Mouse (Mus musculus) CH12.LX (cell line): ENCODE results near the gene Cntrob. TPM values are rescaled to one million over a fixed set of nuclear protein-coding genes. Genes with fewer than 3 reads are reported as not detected.

Experiments used
- DNase-seq: peaks from one replicate; pipeline ENCODE4 v3.0.0-alpha.2; 2013; ENCODE audit errors: extremely low read depth
- H3K27ac ChIP-seq: 2 replicates; pipeline ENCODE4 v1.5.1; 2012; ENCODE audit warnings: low read depth, mild to moderate bottlenecking, control low read depth, moderate library complexity; ENCODE audit not compliant: insufficient read depth
- H3K27me3 ChIP-seq: replicated peaks from 2 replicates; pipeline ENCODE3; 2012; ENCODE audit warnings: inconsistent platforms
- H3K36me3 ChIP-seq, 2 experiments: replicated peaks in 1 of 2; 2 replicates each; pipeline versions ENCODE3 to v1.6.1; 2012; ENCODE audit warnings: inconsistent platforms in 1 of 2, low read length in 1 of 2, mild to moderate bottlenecking in 1 of 2, mixed read lengths in 1 of 2, moderate library complexity in 1 of 2; ENCODE audit not compliant: control insufficient read depth in 1 of 2, insufficient read depth in 1 of 2
- H3K4me1 ChIP-seq, 2 experiments: 2 replicates each; pipeline ENCODE4 v1.6.1; 2012; ENCODE audit warnings: inconsistent platforms in 1 of 2, moderate library complexity in 1 of 2; ENCODE audit not compliant: insufficient read depth in 2 of 2, control insufficient read depth in 1 of 2
- H3K4me2 ChIP-seq: 2 replicates; pipeline ENCODE4 v1.6.1; 2012; ENCODE audit warnings: low read depth, mild to moderate bottlenecking, control low read depth; ENCODE audit not compliant: poor library complexity, insufficient read depth, severe bottlenecking
- H3K4me3 ChIP-seq, 3 experiments: fragments of 150-350 bp in 1 of 3; sonication (generic) in 1 of 3; replicated peaks in 1 of 3; 2 replicates each; pipeline versions ENCODE3 to v1.5.1; 2011 to 2012; ENCODE audit warnings: low read depth in 2 of 3, low read length in 2 of 3, mild to moderate bottlenecking in 2 of 3, moderate library complexity in 2 of 3, control low read depth in 1 of 3, improper control_type of control experiment in 1 of 3, inconsistent platforms in 1 of 3, mixed read lengths in 1 of 3; ENCODE audit not compliant: poor library complexity in 1 of 3
- H3K79me2 ChIP-seq: replicated peaks from 2 replicates; pipeline ENCODE4 v1.6.1; 2012; ENCODE audit warnings: mild to moderate bottlenecking, moderate library complexity; ENCODE audit not compliant: control insufficient read depth, poor library complexity, insufficient read depth, severe bottlenecking; ENCODE audit errors: extremely low read depth
- H3K9ac ChIP-seq: 2 replicates; pipeline ENCODE4 v1.6.1; 2012; ENCODE audit warnings: low read depth, mild to moderate bottlenecking, control low read depth, moderate library complexity; ENCODE audit not compliant: insufficient read depth
- H3K9me3 ChIP-seq: replicated peaks from 2 replicates; pipeline ENCODE3; 2012; ENCODE audit warnings: low read length, inconsistent platforms, mixed read lengths
- CHD1 ChIP-seq: IDR thresholded peaks from 2 replicates; pipeline ENCODE4 v1.6.1; 2012; ENCODE audit warnings: low read depth, low read length, improper control_type of control experiment, inconsistent platforms
- CHD2 ChIP-seq: IDR thresholded peaks from 2 replicates; pipeline ENCODE4 v1.6.1; 2011; ENCODE audit warnings: low read length, improper control_type of control experiment
- E2F4 ChIP-seq: IDR thresholded peaks from 2 replicates; pipeline ENCODE4 v1.6.1; 2011; ENCODE audit warnings: low read depth, low read length, improper control_type of control experiment; ENCODE audit not compliant: insufficient replicate concordance
- ELF1 ChIP-seq: IDR thresholded peaks from 2 replicates; pipeline ENCODE4 v1.6.1; 2014; ENCODE audit warnings: low read depth, mild to moderate bottlenecking, inconsistent platforms, low read length, improper control_type of control experiment
- ETS1 ChIP-seq: conservative IDR thresholded peaks from 2 replicates; pipeline ENCODE4 v1.6.1; 2012; ENCODE audit warnings: low read depth, mild to moderate bottlenecking, inconsistent platforms, low read length, improper control_type of control experiment, moderate library complexity
- GABPA ChIP-seq: IDR thresholded peaks from 2 replicates; pipeline ENCODE4 v1.6.1; 2012; ENCODE audit warnings: low read depth, low read length, improper control_type of control experiment, inconsistent platforms; ENCODE audit not compliant: insufficient replicate concordance
- HCFC1 ChIP-seq: IDR thresholded peaks from 2 replicates; pipeline ENCODE4 v1.6.1; 2012; ENCODE audit warnings: low read depth, mild to moderate bottlenecking, inconsistent platforms, low read length, improper control_type of control experiment
- JUN ChIP-seq: IDR thresholded peaks from 2 replicates; pipeline ENCODE4 v1.6.1; 2011; ENCODE audit warnings: low read depth, mild to moderate bottlenecking, low read length, improper control_type of control experiment, moderate library complexity; ENCODE audit not compliant: insufficient read depth
- KAT2A ChIP-seq: IDR thresholded peaks from 2 replicates; pipeline ENCODE4 v1.6.1; 2012; ENCODE audit warnings: low read length, improper control_type of control experiment, inconsistent platforms; ENCODE audit not compliant: insufficient replicate concordance
- MAFK ChIP-seq: IDR thresholded peaks from 2 replicates; pipeline ENCODE4 v1.6.1; 2011; ENCODE audit warnings: low read length, improper control_type of control experiment; ENCODE audit not compliant: insufficient replicate concordance
- MAX ChIP-seq: IDR thresholded peaks from 2 replicates; pipeline ENCODE4 v1.6.1; 2011; ENCODE audit warnings: low read length, improper control_type of control experiment
- MAZ ChIP-seq: IDR thresholded peaks from 2 replicates; pipeline ENCODE4 v1.6.1; 2012; ENCODE audit warnings: low read depth, mild to moderate bottlenecking, inconsistent platforms, low read length, improper control_type of control experiment, moderate library complexity
- MEF2A ChIP-seq: IDR thresholded peaks from 2 replicates; pipeline ENCODE4 v1.6.1; 2014; ENCODE audit warnings: low read depth, mild to moderate bottlenecking, inconsistent platforms, low read length, improper control_type of control experiment, borderline replicate concordance
- MXI1 ChIP-seq: IDR thresholded peaks from 2 replicates; pipeline ENCODE4 v1.6.1; 2011; ENCODE audit warnings: mild to moderate bottlenecking, low read depth, low read length, improper control_type of control experiment
- MYC ChIP-seq: IDR thresholded peaks from 2 replicates; pipeline ENCODE4 v1.6.1; 2011; ENCODE audit warnings: low read depth, mild to moderate bottlenecking, improper control_type of control experiment, low read length
- NELFE ChIP-seq: IDR thresholded peaks from 2 replicates; pipeline ENCODE4 v1.6.1; 2011; ENCODE audit warnings: low read depth, low read length, improper control_type of control experiment
- PAX5 ChIP-seq: IDR thresholded peaks from 2 replicates; pipeline ENCODE4 v1.6.1; 2012; ENCODE audit warnings: low read length, inconsistent platforms, mixed read lengths
- POLR2A ChIP-seq: IDR thresholded peaks from 2 replicates; pipeline ENCODE4 v1.6.1; 2011; ENCODE audit warnings: low read depth, mild to moderate bottlenecking, improper control_type of control experiment, low read length
- POLR2AphosphoS2 ChIP-seq: IDR thresholded peaks from 2 replicates; pipeline ENCODE4 v1.6.1; 2011; ENCODE audit warnings: low read depth, low read length, improper control_type of control experiment
- RAD21 ChIP-seq: IDR thresholded peaks from 2 replicates; pipeline ENCODE4 v1.6.1; 2011; ENCODE audit warnings: low read depth, mild to moderate bottlenecking, low read length, improper control_type of control experiment, moderate library complexity
- RCOR1 ChIP-seq: conservative IDR thresholded peaks from 2 replicates; pipeline ENCODE4 v1.6.1; 2012; ENCODE audit warnings: low read depth, mild to moderate bottlenecking, inconsistent platforms, low read length, improper control_type of control experiment
- SIN3A ChIP-seq: IDR thresholded peaks from 2 replicates; pipeline ENCODE4 v1.6.1; 2012; ENCODE audit warnings: low read length, improper control_type of control experiment, inconsistent platforms
- SMC3 ChIP-seq: IDR thresholded peaks from 2 replicates; pipeline ENCODE4 v1.6.1; 2011; ENCODE audit warnings: low read depth, low read length, improper control_type of control experiment
- TCF12 ChIP-seq: IDR thresholded peaks from 2 replicates; pipeline ENCODE4 v1.6.1; 2014; ENCODE audit warnings: low read depth, mild to moderate bottlenecking, inconsistent platforms, low read length, improper control_type of control experiment
- USF1 ChIP-seq: IDR thresholded peaks from 2 replicates; pipeline ENCODE4 v1.6.1; 2014; ENCODE audit warnings: low read depth, mild to moderate bottlenecking, inconsistent platforms, low read length, improper control_type of control experiment
- USF2 ChIP-seq: conservative IDR thresholded peaks from 2 replicates; pipeline ENCODE4 v1.6.1; 2011; ENCODE audit warnings: low read depth, low read length, improper control_type of control experiment
- ZC3H11A ChIP-seq: IDR thresholded peaks from 2 replicates; pipeline ENCODE4 v1.6.1; 2012; ENCODE audit warnings: low read depth, mild to moderate bottlenecking, inconsistent platforms, low read length, improper control_type of control experiment
- ZMIZ1 ChIP-seq: IDR thresholded peaks from 2 replicates; pipeline ENCODE4 v1.6.1; 2012; ENCODE audit warnings: low read depth, mild to moderate bottlenecking, inconsistent platforms, low read length, improper control_type of control experiment
- ZNF384 ChIP-seq: IDR thresholded peaks from 2 replicates; pipeline ENCODE4 v1.6.1; 2012; ENCODE audit warnings: low read depth, low read length, improper control_type of control experiment, inconsistent platforms
- dilution Hi-C: fragments of 300-500 bp; cut with MboI; formaldehyde crosslinking; loops from 2 replicates; pipeline ENCODE4 v1.14.3; 2020; ENCODE audit warnings: low sequenced_read_pairs; ENCODE audit not compliant: extremely low pct_unique_long_range_greater_than_20kb, extremely low pct_ligation_motif_present
- in situ Hi-C: fragments of 300-500 bp; cut with MboI; formaldehyde crosslinking; loops from 3 replicates; pipeline ENCODE4 v1.14.3; 2019; ENCODE audit warnings: low sequenced_read_pairs, low pct_ligation_motif_present, low pct_unique_long_range_greater_than_20kb, mixed read lengths
- polyA plus RNA-seq: library from polyadenylated mRNA; unstranded; fragments of >175 nt; gene quantifications from 2 replicates; pipeline ENCODE4 v1.2.1, GENCODE M21; 2012; ENCODE audit warnings: low read depth; ENCODE audit not compliant: insufficient read length
- total RNA-seq, 2 experiments: library from RNA; depleted of rRNA; stranded (reverse); fragments of 300-350 nt in 1 of 2; fragments of >200 nt in 1 of 2; gene quantifications; 2 replicates each; pipeline ENCODE4 v1.2.3; 2012 to 2014

Cntrob gene
- total and polyA plus RNA-seq, 3 experiments = 16.4 to 36.6 (median 18.9) TPM

DNA sequence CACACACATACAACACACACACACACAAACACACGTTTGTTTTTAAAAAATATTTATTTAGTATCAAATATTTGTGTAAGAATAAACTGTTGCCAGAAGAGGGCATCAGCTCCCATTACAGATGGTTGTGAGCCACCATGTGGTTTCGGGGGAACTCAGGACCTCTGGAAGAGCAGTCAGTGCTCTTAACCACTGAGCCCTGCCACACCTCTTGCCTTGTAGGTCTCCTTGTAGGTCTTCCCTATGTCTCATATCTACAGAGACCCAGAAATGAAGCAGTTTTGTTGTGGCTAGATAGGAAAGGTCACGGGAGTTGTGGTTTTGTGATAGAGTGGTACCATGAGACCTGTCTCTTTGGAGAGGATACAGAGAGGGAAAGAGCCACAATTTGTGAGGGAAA, 10.3 kb upstream of the Cntrob start (continued):
- TF ChIP-seq ZMIZ1 = no peak
- TF ChIP-seq USF1 = no peak

DNA sequence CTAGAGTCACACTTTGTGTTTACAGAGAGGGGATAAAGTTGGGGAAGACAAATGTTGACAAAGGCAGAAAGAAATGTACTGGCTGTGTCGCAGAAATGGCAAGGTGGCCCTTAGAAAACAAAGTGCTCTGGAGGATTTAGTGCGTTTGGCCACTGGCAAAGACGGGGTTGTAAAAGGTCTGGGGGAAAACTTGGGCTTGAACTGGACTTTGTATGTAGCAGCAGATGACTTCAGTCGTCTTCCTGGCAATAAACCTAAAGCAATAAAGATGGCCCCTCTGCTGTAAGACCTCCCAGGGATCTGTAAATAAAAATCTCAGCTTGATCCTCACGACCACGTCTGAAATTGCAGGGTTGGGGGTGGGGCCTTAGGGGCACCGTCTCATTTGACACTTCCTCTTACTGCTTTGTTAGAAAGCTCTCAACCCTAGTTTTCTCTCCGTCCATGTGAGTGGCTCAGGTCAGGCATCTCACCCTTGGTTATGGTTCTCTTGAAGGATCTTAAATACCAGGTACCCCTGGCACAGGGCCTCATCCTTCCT, 9.2 kb upstream of the Cntrob start:
- H3K9me3 ChIP-seq = peaks cover 3% of the 10 kb centered on the region
- H3K4me3 ChIP-seq = no peak overlapping the region
- DNase-seq = no peak
- H3K27ac ChIP-seq = no peak overlapping the region
- H3K4me2 ChIP-seq = peak overlapping the region; percentile 52; the same call in 1 of the 2 replicates
- peak overlapping the region; percentile 50 for H3K9ac ChIP-seq
- peaks cover 5 to 14% of the 10 kb centered on the region in 2 experiments; a peak in 3 of 4 replicates for H3K4me1 ChIP-seq
- TF ChIP-seq CHD2 = 0 out of 2 replicates have a peak, but pooled peaks have one; percentile 22
- TF ChIP-seq MAZ = no peak
- TF ChIP-seq ZC3H11A = no peak
- TF ChIP-seq, all 38 proteins: peak for 1
- in situ Hi-C loops (loop anchor here (5.0 kb wide), 2 partner anchors 35 to 60 kb away; partner anchors contain the start of gene Chd3), dilution Hi-C loops (no loop called here)
- Histone ChIP-seq H3K27me3 (peaks cover 25% of the 10 kb centered on the region), H3K36me3 (no peaks in the 10 kb centered on the region), H3K79me2 (no peaks in the 10 kb centered on the region)

GRCm38 (mm10) chr11:69331929-69332405, 8.4 kb upstream of the Cntrob start:
- no peak overlapping the region for H3K27ac ChIP-seq
- peaks cover 33% of the 10 kb centered on the region for H3K27me3 ChIP-seq
- peak overlapping the region; percentile 21 to 55 (median 47) for H3K4me3 ChIP-seq
- no peaks in the 10 kb centered on the region for H3K9me3 ChIP-seq
- in situ Hi-C loops (loop anchor here (5.0 kb wide), 2 partner anchors 35 to 60 kb away; partner anchors contain the start of gene Chd3), dilution Hi-C loops (no loop called here)
- peak overlapping the region; percentile 50 for H3K9ac ChIP-seq
- H3K4me1 ChIP-seq = peaks cover 5 to 14% of the 10 kb centered on the region in 2 experiments; a peak in 3 of 4 replicates
- H3K79me2 ChIP-seq = no peaks in the 10 kb centered on the region
- peak overlapping the region; percentile 63 for H3K4me2 ChIP-seq
- no peaks in the 10 kb centered on the region for H3K36me3 ChIP-seq
- DNase-seq = no peak
- TF ChIP-seq POLR2AphosphoS2 (no peak; the same call in 1 of the 2 replicates), ZNF384 (no peak), SIN3A (peak; percentile 28; the same call in 1 of the 2 replicates), USF2 (no peak), MAZ (no peak; the same call in 1 of the 2 replicates), POLR2A (peak; percentile 71), RAD21 (no peak), MAX (peak; percentile 38; the same call in 1 of the 2 replicates), MYC (no peak), USF1 (no peak), ZC3H11A (no peak), SMC3 (no peak), E2F4 (no peak), JUN (no peak), HCFC1 (peak; percentile 56), MAFK (peak; percentile 99), CHD1 (no peak), PAX5 (no peak), MXI1 (no peak), ELF1 (0 out of 2 replicates have a peak, but pooled peaks have one; percentile 14), NELFE (peak; percentile 82), KAT2A (peak; percentile 87), RCOR1 (no peak), ETS1 (no peak), TCF12 (peak; percentile 68), MEF2A (0 out of 2 replicates have a peak, but pooled peaks have one; percentile 24), GABPA (no peak)
